Mouse (Mus musculus): ENCODE data around the gene Mlh1.
A peak's percentile ranks its signal among the peaks of the same experiment; 100 is the strongest.

Mlh1 gene

GRCm38 (mm10) chr9:111271434-111272160, at the start of gene Mlh1, which contains the start of gene Epm2aip1:
TSS of gene Mlh1 (minus strand) at chr9:111271791.
TSS of gene Epm2aip1 (plus strand) at chr9:111271929.
- peak; percentile 97 for ATAC-seq (ENCODE audit: low TSS enrichment)

DNA sequence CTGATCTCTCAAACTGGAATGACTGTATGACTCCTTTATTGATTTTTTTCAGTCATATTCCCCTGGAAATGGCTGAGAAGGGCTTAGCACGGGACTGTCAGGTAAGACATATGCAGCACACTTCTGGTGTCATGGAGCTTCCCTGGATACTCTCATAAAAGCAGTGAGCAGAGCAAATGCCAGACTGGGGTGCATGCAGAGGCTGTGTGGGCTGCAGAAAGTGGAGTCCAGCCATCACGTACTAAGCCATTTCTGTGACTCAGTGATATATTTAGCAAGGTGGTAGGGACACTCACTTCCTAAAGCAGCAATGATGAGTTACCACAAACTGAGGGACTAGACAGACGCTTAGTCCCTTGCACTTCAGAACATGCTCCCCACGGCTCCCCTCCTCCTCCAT, 49.3 kb upstream of the Mlh1 start:
- peak; percentile 77 for ATAC-seq (ENCODE audit: low TSS enrichment)

GRCm38 (mm10) chr9:111314219-111314618, 42.6 kb upstream of the Mlh1 start:
- ATAC-seq (ENCODE audit: low TSS enrichment): peak; percentile 31; the same call in 1 of the 2 replicates

DNA sequence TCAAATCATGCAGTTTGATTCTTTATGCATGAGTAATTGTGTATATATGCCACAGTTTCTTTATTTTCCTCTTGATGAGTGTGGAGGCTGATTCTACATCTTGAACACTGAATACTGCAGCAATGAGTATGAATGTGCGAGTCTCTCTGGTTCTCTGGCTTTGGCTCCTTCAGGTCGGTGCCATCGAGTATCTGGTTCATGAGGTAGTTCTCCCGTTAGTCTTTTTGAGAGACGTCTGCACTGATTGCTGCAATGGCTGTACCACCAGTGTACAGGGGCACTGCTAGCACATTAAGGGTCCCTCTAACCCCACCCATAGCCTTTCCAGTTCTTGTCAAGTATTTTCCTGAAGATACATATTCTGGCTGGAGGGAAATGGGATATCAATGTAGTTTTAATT, 42.2 kb upstream of the Mlh1 start:
- ATAC-seq (ENCODE audit: low TSS enrichment): no peak

GRCm38 (mm10) chr9:111313299-111313698, 41.7 kb upstream of the Mlh1 start:
- no peak for ATAC-seq (ENCODE audit: low TSS enrichment)

GRCm38 (mm10) chr9:111312442-111313141, 41.0 kb upstream of the Mlh1 start:
- ATAC-seq (ENCODE audit: low TSS enrichment): peak; percentile 47

- ATAC-seq (ENCODE audit: low TSS enrichment): peak; percentile 4; the same call in 1 of the 2 replicates
Measured at GRCm38 (mm10) chr9:111311843-111312441, 40.4 kb upstream of the Mlh1 start.

GRCm38 (mm10) chr9:111311031-111311842, 39.6 kb upstream of the Mlh1 start, which contains the start of gene Trank1:
TSS of gene Trank1 (plus strand) at chr9:111311739.
- ATAC-seq (ENCODE audit: low TSS enrichment): peak; percentile 51; the same call in 1 of the 2 replicates

DNA sequence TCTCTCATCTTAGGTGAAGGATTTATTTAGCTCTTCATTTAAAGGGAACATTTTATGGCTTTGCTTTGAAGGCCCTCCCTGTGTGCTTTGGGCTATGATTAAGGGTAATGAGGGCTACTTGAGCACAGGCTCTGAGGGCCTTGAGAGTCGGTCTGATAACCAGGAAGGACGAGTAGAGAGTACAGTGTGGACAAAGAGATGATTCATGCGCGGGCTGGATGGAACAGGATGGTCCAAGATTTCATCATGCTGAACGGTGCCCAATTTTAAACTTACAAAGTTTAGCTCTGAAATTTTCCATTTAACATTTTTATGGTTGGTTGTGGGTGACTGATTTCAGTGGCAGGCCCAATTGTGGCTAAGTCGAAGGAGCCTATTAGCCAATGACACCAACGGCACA, 34.6 kb upstream of the Mlh1 start:
- peak; percentile 62; the same call in 1 of the 2 replicates for ATAC-seq (ENCODE audit: low TSS enrichment)

DNA sequence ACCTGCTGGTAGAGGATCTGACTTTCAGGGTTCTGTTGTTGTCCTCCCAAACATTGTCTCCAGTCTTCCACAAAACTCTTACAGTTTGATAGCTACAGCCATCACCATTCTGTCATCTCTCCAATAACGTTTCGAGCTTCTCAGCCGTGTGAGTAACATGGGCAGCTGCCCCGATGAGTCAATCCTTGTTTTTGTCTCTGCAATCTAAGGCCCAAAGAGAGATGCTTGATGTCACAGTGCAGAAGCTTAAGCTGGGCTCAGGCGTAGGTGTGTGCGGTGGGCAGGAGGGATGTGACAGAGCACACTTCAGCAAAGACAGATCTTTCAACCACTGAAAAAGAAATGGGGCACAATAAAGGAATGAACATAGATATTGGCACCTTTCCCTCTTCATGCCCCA, 32.4 kb upstream of the Mlh1 start:
- ATAC-seq (ENCODE audit: low TSS enrichment): peak; percentile 79

- ATAC-seq (ENCODE audit: low TSS enrichment): no peak
Measured at GRCm38 (mm10) chr9:111302196-111302831, 30.7 kb upstream of the Mlh1 start.

DNA sequence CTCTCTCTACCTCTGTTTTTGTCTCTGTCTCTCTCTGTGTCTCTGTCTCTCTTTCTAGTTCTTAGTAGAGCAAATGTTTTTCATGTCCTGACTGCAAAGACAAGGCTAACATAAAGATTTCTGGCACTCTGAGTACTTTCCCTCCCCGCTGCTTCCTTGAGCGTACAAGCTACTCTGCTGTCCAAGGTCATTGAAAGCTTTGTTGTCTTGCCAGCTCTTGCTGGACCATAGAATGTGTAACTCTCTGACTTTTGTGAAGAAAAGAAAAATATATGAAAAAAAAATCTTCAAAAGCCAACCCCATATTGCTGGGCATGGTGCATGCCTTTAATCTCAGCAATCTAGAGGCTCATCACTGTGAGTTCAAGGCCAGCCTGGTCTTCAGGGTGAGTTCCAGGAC, 27.0 kb upstream of the Mlh1 start:
- no peak for ATAC-seq (ENCODE audit: low TSS enrichment)

DNA sequence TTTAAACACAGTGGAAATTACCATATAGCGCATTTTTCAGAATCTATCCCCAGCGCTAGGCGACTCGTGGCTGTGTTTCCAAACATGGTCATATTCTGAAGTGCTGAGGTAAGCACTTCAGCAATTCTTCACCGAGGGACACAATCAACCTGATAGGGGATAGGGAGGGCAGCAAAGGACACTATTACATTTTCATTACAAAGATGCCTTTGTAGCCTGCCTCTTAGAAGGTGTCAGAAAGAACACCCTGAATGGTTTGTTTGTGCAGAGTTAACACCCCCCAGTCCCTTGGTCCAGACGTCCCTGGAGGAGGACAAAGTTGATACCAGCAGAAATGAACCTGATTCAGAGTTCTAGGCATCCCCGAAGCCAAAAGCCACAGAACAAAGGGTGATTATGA, 24.8 kb upstream of the Mlh1 start:
- no peak for ATAC-seq (ENCODE audit: low TSS enrichment)

DNA sequence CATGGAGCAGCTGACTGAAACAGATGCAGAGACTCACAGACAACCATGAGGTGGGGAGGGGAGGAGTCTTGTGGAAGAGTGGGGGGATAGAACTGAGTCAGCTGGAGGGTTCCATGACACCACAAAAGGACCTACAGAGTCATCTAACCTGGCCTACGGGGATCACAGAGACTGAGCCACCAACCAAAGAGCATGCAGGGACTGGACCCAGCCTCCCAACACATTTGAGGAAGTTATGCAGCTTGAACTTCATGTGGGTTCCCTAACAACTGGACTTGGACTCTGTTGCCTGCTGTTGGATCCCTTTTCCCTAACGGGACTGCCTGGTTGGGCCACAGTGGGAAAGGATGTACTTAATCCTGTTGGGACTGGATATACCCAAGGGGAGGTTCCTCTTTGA, 23.7 kb upstream of the Mlh1 start:
- no peak for ATAC-seq (ENCODE audit: low TSS enrichment)

DNA sequence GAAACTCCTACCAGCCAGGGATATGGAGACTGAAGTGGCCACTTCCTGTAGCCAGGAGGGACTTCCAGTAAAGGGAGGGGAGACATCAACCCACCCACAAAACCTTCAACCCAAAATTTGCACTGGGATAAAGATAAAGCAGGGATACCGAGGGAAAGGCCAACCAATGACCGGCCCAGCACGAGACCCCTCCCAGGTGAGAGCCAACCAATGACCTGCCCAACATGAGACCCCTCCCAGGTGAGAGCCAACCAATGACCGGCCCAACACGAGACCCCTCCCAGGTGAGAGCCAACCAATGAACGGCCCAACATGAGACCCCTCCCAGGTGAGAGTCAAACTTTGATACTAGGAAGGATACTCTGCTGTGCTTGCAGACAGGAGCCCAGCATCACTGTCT, 23.3 kb upstream of the Mlh1 start:
- ATAC-seq (ENCODE audit: low TSS enrichment): no peak

GRCm38 (mm10) chr9:111293234-111293633, 21.6 kb upstream of the Mlh1 start:
- no peak for ATAC-seq (ENCODE audit: low TSS enrichment)

GRCm38 (mm10) chr9:111290539-111291100, 19.0 kb upstream of the Mlh1 start:
- peak; percentile 52; the same call in 1 of the 2 replicates for ATAC-seq (ENCODE audit: low TSS enrichment)

DNA sequence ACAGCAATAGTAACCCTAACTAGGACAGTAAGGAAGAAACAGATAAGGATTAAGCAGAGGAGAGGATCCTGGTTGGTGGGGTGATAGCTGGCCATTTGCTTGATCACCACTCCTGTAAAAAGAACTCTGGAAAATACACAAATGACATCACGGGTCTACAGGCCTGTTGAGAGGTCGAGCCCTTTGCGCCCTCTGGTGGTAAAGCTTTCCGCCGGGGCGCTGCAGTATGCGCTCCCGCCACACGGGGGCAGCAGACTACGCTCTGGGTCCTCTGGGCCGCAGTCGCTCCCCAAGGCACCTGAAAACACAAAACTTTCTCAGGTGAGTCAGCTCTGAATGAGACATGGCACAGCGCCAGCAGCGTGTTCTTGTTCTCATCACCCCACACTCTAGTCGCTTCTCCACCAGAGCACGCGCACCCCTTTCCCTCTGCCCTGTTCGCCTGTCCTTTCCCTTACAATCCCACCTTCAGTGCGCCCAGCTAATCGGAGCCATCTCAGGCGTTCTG, 18.3 kb upstream of the Mlh1 start:
- ATAC-seq (ENCODE audit: low TSS enrichment): peak; percentile 80

DNA sequence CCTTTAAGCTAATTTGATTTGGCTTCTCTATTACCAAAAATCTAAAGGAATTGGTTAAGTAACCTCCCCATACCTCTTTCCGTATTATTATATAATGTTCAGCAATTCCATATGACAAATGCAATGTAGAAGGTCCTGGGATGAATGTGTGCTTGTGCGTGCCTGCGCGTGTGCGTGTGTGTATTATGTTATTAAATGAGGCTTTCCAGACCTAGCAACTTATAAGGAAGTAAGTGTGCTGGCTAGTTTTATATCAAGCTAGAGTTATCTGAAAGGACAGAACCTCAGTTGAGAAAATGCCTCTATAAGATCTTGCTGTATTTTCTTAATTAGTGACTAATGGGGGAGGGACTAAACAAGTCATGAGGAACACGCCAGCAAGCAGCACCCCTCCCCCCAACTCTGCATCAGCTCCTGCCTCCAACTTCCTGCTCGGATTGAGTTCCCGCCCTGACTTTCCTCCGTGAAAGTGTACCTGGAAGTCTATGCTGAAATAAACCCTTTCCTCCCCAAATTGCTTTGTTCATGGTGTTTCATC, 17.8 kb upstream of the Mlh1 start:
- no peak for ATAC-seq (ENCODE audit: low TSS enrichment)

GRCm38 (mm10) chr9:111287956-111288355, 16.4 kb upstream of the Mlh1 start:
- no peak for ATAC-seq (ENCODE audit: low TSS enrichment)
